Mouse (Mus musculus): ENCODE results near the gene Pbx1.

GRCm38 (mm10) chr1:168179691-168180090 lies 252.4 kb downstream of the Pbx1 start:
- no peak for TF ChIP-seq CTCF (IDR thresholded peaks at IDR 0.05; ENCODE audit: control insufficient read depth, insufficient read depth, insufficient replicate concordance, low read depth, low read length)
- TF ChIP-seq POLR2A (IDR thresholded peaks at IDR 0.05; ENCODE audit: control insufficient read depth, low read depth, low read length) = no peak
